Mouse (Mus musculus) kidney, postnatal 4 days (tissue): Measurements from ENCODE around the gene Atpaf1.

Source experiments
- DNase-seq, 2 experiments: peaks; one replicate each; pipeline ENCODE4 v3.0.0; 2021; ENCODE audit warnings: mixed read lengths in 2 of 2

Gene Atpaf1

DNA sequence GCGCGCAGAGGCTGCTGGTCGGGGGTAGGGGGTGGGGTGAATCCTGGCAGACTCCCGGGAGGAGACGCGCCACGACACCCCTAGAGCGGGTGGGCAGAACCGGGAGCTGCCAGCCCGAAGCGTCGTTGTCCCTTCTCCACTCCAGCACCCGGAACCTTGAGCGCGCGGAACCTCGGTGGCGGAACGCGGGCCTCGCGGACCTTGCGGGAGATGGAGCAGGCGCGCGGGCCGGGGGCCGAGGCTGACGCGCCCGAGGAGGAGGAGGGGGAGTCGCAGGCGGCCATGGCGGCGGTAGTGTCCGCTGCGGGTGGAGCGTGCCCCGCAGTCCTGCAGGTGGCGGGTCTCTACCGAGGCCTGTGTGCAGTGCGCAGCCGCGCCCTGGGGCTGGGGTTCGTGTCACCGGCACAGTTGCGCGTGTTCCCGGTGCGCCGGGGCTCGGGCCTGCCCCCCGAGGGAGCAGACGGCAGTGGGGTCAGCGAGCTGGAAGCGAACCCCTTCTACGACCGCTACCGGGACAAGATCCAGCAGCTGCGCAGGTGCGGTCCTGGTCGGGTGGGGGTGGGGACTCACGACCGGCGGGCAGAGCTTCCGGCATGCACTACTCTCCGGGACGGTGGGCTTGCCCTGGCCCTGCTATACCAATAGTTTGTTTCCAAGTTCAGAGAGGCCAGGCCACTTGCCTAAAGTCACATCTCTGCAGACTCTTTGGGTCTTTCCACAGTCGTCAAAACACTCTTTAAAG is at the start of gene Atpaf1:
Gene Atpaf1 (plus strand): TSS at position 44 of the 742 bp plus-strand sequence.
- peak; percentile 82 to 89 for DNase-seq

DNA sequence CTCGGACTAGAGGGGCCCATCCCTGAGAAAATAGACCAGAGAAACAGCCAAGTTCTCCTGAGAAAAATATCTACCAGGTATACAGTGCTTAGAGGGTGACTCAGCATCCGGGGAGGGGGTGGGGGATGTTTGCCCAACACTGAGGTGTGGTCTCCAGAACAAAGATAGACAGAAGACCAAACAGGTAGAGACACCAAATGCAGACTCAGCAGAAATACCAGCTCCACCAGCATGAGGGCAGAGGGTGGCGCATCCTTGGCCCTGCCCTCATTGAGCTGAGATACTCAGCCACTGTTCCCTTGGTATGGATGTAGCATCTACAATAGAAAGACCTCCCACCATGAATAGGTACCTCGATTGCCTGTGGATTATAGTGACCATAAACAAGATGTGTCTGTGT is 49.7 kb upstream of the Atpaf1 start:
- no peak for DNase-seq

DNA sequence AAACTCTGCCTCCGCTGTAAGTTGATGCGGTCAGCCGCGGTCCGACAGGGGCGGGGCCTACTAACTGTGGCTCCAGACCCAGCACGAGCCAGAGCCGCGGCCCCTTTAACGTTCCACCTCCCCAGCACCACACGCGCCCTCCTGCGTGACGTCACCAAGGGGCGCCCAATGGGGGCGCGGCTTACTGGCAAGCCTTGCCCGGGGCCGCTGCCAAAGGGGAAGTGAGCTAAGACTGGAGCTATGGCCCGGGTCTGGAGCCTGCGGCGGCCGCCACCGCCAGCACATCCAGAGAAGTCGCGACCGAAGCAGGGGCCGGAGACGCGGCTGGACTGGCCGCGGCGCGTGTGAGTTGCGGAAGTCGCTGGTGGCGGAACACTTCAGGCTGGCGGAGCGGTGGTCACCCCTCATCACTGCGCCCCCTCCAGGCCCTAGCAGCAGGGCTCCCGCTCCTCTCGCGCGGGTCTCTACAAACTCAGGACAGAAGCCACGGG is 47.0 kb upstream of the Atpaf1 start, which contains the start of gene Efcab14:
Gene Efcab14 (plus strand): TSS at position 194 of the 491 bp plus-strand sequence.
- peak; percentile 98 to 99 for DNase-seq

DNA sequence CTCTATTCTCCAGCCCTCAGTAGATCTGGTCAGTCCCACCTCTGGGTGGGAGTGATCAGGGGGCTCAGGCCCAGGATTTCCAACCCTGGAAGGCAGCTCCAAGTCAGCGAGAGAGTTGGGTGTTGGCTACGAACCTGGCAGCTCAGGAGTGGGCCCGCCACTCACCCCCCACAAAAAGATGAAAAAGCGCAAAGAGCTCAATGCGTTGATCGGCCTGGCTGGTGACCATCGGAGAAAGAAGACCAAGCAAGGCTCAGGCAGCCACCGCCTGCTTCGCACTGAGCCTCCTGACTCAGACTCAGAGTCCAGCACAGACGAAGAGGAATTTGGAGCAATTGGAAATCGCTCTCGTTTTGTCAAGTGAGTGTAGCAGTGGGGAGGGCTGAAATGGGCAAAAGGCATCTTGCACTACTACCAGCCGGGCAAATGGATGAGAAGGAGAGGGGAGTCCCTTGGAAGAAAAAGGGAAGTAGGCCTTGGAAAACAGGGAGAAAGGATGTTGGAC is 46.1 kb upstream of the Atpaf1 start:
- DNase-seq: peak in 1 of 2 experiments; percentile 15

DNA sequence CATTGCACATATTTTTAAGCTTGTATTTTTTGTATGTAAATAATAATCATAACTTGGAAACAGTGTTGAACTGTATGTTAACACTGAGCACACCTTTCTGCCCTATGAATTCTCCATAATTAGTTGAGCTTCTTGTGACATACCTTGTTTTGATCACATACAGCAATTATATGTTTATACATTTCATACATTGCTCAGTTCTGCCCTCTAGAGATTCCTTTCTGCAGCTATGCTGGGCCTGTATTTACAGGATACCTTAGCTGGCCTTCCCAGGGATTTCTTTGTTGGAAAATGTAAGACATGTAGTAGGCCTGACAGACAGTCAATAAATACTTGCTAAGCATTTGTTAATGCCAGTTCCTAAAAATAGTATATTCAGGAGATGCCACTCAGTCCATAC is 42.0 kb upstream of the Atpaf1 start:
- DNase-seq: no peak

DNA sequence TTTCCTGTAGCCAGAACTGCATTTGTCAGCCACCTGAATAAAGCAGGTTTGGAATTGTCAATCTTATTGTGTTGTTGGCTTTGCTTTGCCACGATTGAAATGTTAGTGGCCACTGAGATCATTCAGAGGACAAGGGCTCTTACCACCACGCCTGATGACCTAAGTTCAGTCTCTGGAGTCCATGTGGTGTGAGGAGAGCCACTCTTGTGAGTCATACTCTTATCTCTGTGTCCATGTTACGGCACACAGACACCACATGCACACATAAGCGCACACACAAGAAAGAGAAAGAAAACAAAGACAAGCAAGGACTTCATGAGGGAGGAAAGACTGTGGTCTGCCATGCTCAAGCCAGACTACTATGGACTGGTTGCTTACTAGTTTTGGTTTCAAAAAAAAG is 41.5 kb upstream of the Atpaf1 start:
- no peak for DNase-seq

DNA sequence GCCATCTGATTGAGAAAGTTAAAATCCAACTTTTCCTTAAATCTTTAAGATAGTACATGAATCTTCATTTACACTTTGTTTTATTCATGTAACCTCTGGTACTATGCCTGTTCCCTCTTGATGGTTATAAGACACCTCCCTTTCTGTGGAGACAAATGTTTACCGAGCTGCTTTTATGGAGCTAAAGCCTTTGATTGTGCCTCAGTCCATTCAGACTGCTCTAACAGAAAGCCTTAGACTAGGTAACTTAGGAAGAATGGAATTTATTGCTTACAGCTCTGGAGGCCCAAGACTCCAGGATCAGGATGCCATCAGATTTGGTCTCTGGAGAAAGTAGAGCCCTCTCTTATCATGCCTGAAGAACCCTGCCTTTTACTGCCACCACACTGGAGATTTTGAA is 36.4 kb upstream of the Atpaf1 start:
- DNase-seq: no peak

DNA sequence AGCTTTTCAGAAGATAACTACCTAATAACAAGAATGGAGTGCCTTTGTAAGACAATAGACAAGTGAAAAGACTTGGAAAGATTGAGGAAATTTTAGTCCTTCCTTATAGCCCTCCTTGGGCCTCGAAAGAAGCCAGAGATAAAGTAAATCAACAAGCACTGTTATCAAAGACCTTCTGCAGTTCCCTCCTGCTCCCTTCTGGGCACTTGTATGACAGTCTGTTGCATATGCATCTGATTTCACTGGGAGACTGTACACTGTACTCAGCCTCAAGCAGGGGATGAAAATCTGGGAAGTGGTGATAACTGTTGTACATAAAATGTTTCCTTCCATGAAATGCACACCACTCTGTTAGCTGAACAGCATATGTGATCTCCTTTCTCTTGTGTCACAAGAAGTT is 35.3 kb upstream of the Atpaf1 start:
- no peak for DNase-seq

DNA sequence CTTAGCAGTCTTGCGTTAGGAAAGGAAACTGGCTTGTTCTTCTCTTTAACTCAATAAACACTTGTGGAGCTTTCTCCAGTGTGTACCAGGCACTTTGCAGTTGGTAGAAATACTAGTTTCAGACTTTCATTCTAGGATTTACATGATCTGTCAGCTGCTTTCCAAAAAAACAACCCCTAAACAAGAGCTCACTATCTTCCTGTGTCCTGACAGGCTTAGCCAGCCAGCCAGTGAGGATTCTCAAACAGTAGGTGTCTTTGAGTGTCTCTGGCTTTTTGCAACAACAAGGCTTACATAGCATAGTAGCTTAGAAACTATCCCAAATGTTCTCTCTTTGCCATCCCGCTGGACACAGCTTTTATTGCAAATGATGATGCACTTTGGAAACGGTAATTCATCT is 30.5 kb upstream of the Atpaf1 start:
- no peak for DNase-seq

DNA sequence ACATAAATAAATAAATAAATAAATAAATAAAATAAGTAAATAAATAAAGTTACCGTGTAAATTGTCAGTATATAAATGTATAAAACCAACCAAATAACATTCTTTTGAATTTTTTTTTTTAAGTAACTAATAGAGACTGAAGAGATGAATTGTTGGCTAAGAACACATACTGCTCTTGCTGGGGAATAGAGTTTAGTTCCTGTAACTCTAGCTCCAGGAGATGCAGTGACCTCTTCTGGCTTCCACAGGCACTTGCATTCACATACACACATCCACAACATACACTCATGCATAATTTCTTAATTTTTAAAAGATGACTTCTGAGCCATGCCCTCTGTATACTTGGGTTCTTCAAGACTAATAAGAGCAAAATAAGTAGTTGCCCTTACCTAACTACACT is 29.8 kb upstream of the Atpaf1 start:
- no peak for DNase-seq

DNA sequence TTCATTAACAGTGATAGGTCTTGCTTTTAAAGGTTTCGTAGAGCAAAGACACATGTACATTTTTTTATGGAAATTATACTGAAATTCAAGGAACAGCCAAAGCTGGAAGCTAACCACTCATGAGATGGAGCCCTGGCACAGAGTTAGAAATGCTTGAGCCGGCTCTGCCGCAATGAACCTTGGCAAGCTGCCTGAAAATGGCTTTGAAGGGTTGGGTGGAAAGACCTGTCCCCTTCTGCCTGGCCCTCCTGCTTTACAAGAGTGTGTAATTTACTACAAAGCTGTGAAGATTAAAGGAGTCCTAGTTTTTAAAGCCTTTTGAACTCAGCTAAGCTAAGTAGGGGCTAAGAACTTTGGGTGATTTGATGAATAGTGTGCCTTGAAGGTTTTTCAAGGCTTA is 23.4 kb upstream of the Atpaf1 start:
- DNase-seq: peak; percentile 21 to 42

DNA sequence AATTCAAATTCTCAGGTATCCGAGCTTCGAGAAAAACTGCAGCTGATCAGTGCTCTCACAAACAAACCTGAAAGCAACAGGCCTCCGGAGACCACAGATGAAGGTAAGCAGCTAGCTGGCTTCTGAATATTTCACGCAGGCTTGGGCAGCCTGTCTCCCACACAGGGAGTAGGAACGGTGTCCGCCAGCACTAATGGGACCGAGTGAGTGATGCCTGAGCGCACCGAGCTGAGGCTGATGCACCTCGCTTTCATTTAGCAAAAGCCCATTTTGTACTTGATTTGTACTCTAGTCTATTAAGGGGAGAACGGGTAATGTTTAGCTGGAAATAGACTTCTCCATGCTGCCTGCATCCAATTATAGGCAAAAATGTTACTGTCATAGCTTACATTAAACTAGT is 20.0 kb upstream of the Atpaf1 start:
- no peak for DNase-seq

DNA sequence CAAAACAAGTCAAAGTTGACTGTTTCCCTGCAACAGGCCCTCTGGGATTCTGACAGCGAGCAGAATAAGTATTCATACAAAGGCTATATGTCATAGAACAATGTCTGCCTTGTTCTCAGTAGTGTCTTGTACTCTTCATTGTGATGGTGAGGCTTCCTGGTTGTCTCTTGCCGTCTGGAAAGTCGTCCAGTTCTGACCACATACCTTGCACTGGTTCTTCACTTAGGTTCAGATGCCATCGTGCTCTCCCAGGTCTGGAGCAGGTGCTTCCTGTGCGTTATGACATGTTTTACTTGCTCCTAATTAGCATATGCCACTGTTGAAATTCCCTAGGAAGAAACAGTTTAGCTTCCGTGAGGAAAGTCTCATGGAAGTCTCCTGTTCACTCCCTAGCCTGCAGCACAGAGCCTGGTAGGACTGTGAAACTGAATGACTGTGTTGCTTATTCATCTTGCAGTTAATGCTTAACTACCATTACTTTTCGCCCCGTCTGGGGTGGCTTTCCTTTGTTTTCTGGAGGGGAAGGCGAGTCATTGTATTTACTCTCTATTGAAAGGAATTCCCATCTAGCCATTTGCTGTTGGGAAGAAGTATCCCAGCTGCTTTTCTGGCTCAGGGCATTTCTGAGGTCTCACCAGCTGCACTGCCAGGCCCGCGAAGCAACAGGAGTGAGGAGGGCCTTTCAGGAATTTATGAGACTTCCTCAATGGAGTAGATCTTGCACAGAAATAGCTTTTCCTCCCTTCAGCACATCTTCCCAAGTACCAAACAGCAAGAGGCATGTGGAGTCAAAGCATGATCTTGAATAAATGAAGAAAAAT is 16.8 kb upstream of the Atpaf1 start:
- DNase-seq: peak in 1 of 2 experiments; percentile 6

DNA sequence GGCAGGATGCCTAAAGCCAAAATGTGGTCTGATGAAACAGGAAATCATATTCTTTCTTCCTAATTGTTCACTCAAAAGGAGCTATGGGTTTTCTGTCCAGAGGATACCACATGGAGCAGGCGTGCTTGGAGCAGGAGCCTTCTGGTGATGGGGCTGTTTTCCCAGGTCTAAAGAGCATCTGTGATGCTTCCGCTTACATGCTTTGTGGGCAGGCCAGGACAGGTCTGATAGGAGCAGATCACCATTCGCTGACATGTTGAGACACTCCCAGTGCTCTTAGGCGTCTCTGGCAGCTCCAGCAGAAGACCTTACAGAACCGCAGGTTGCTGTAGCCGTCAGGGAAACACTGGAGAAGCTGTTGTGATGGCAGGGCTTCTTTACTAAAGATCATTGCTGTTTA is 9.6 kb upstream of the Atpaf1 start:
- DNase-seq: no peak

DNA sequence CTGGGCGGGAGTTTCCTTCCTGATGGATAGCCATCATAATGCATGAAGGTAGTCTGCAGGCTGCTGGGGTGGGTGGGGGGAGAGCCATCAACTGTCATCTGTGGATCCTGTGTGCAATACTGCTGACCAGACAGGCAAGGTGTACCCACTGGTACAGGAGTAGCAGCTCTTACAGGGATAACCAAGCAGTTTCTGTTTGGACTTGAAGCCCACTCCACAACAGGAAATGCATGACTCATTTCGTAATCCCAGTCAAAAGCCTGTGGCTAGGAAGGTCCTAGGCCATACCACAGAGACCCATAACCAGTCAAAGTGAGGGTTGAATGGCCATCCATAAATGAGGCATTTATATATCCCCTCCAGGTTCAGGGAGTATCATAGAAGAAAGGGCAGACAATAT is 7.0 kb upstream of the Atpaf1 start:
- DNase-seq: no peak

DNA sequence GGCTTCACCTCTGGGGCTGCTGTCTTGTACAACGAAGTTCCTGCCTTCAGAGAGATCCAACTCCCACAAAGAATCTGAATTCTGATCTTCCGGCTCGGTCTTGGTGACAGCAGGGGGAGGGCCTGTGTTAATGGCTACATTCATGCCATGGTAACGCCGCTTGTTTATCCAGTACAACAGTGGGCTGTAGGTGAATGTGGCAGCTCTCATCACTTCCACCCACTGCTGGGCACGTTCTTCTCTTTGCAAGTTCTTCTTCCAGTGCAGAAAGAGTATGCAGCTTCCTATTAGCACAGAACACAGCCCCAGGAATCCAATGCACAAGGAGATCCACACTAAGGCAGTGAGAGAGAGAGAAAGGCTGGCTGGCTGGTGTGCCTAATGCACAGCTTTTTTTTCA is 4.3 kb upstream of the Atpaf1 start:
- DNase-seq: peak in 1 of 2 experiments; percentile 13

DNA sequence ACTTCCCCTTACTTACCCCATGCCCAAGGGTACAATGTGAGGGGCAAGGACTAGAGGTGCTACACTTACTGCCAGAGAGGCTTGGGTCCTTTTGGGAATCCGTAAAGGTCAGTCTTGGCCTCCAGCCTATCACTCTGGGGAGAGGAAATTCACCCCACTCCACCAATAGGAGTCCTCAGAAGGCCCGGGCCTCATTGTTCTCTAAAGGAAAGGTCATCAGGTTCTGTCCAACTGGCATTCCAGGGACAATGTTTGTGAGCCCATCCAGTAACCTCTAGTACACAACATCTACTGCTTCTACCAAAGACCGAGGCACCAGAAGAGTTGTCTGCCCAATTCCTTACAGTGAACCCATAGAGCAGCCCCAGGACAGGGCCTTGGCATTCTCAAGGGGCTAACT is 3.7 kb upstream of the Atpaf1 start, which contains the start of gene Tex38:
Gene Tex38 (minus strand): TSS at position 101 of the 400 bp plus-strand sequence.
- DNase-seq: no peak

DNA sequence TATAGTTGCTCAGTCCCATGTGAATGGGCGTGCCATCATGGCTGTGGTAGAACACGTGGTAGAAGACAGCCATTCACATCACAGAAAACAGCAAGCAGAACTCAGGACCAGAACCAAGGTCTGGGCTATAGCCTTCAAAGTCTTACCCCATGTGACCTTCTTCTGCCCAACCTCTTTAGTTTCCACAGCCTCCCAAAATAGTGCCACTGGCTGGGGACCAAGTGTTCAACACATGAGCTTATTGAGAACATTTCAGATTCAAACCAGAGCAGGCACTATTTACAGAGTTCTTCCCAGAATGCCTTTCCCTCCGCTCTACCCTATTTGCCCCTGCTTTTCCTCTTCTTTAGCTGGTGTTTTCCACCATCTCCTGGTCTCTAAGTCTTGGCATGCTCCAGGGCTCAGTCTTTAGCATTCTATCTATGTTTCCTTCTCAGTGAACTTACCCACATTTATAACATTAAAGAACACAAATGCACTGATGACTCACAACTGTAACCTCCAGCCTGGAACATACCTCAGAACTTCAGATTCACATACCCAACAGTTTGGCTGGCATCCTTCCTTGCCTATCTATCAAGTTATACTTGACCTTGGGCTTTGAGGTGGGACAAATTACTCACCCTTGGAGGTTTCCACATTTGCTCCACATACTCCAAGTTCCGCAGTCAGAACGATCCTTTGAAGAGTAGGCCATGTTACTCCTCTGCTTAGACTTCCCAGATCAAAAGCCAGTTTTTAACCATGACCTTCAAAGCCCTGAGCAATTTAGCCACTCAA is 2.4 kb upstream of the Atpaf1 start:
- no peak for DNase-seq

DNA sequence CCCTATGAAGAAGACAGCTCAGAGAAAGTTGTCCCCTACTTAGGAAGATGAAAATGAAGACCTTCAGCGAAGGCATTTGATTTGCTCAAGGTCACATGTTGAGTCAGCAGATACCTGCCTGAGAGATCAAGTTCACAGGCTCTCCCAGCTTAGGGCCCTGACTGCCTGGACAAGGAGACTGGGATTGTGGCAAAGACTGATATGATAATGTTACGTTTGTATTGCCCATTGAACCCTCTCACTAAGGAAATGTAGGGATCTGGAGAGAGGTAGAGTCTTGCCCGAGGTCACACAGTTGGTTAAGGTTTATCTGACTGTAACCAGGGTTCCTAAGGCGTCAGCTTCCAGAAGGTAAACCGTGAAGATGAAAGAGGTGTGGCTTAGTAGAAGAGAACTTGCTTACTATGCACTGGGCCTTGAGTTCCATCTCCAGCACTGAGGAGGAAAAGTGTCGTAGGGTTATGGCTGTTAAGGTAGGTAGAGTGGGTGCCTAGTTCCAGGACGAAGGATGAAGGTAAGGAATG is 961 bp downstream of the Atpaf1 start:
- DNase-seq: no peak

DNA sequence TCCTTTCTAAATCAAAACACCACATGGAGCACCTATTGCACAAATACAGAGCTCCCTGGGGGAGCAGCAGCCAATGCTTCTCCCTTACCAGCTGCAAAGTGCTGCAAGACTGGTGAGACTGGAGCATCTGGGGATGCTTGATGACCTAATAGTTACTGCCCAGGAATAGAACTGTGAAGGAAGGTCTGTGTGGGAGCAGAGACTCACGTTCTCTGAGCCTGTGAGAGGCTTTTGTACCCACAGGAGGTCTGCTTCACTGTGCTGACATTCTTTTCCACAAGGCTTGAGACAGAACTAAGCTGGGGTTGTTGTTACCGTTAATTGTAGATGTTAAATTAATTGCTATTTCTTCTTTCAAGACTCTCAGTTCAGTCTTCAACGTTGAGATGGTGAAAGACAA is 6.3 kb downstream of the Atpaf1 start:
- no peak for DNase-seq

DNA sequence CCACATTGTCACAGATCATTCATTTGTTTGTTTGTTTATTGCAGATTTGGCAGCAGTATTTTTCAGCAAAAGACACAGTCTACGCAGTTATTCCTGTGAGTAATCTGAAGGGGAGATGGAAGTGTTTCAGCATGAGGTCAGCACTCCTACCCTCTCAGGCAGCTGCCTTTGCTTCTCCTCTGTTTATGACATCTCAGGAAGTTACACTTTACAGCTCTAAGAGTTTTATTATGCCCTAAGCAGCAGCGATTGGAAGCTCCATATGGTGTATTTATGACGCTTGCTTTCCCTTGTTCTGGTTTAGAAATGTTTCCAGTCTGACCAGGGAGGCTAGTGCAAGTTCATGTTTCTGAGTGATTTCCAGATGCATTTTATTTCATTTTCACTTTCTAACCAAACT is 10.7 kb downstream of the Atpaf1 start:
- DNase-seq: no peak

DNA sequence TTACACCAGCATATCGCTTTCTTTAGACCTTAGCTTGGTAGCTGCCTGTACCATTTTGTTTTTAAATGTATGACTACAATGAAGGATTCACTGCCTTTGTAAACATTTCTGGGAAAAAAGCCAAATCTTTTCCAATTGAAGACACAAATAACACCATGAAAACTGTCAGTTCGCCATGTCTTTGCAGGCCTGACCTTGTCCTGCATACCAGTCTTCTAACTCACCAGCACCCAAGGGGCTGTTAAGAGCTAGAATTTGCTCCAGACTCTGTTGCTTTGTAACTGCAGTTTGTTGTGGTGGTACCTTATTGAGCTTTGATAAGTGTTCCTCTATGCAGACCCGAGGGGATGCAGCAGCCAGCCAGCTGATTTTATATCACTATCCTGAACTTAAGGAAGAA is 15.4 kb downstream of the Atpaf1 start:
- no peak for DNase-seq

DNA sequence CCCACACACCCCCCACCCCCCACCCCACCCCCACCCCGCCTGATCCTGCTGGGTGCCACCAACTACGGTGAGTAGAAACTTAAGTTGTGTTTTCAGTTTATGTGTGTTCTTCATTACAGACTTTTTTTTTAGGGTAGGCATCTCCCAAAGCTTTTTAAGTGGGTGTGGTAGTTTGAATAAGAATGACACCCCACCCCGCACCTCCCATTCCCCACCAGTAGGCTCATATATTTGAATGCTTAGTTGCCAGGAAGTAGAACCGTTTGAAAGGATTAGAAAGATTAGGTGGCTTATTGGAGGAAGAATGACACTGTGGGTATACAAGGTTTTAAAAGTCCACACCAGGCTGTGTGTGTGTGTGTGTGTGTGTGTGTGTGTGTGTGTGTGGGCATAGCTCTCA is 27.7 kb downstream of the Atpaf1 start:
- no peak for DNase-seq
